Mouse (Mus musculus) intestine, embryonic 14.5 days (tissue): Measurements from ENCODE around the gene Mrps22. TPM values are rescaled to one million over a fixed set of nuclear protein-coding genes. Genes with fewer than 3 reads are reported as not detected.
A peak's percentile ranks its signal among the peaks of the same experiment; 100 is the strongest.

ENCODE experiments used
- ATAC-seq: fragments of 200-750 bp; cut with Nextera tagmentation; replicated peaks from 2 replicates; pipeline ENCODE4 v1.8.0; 2017; ENCODE audit warnings: low read depth, moderate number of reproducible peaks, moderate TSS enrichment, moderate library complexity; ENCODE audit not compliant: low FRiP score, low TSS enrichment
- DNase-seq: peaks from one replicate; pipeline ENCODE4 v3.0.0-alpha.2; 2018; ENCODE audit warnings: low spot score
- H3K27ac ChIP-seq: fragments of 300-500 bp; sonication (generic); 2 replicates; pipeline ENCODE4 v1.5.1; 2014; ENCODE audit warnings: low read depth, mild to moderate bottlenecking, control low read depth
- H3K27me3 ChIP-seq: fragments of 300-500 bp; sonication (generic); replicated peaks from 2 replicates; pipeline ENCODE4 v1.6.1; 2014; ENCODE audit warnings: low read length, control low read depth; ENCODE audit not compliant: control insufficient read depth, insufficient read depth
- H3K36me3 ChIP-seq: fragments of 300-500 bp; sonication (generic); 2 replicates; pipeline ENCODE4 v1.6.1; 2014; ENCODE audit warnings: low read length, control low read depth; ENCODE audit not compliant: control insufficient read depth, insufficient read depth
- H3K4me1 ChIP-seq: fragments of 300-500 bp; sonication (generic); replicated peaks from 2 replicates; pipeline ENCODE4 v1.6.1; 2014; ENCODE audit warnings: low read length, control low read depth, mixed read lengths; ENCODE audit not compliant: control insufficient read depth, insufficient read depth
- H3K4me2 ChIP-seq: fragments of 300-500 bp; sonication (generic); 2 replicates; pipeline ENCODE4 v1.6.1; 2014; ENCODE audit warnings: low read length
- H3K4me3 ChIP-seq: fragments of 300-500 bp; sonication (generic); 2 replicates; pipeline ENCODE4 v1.5.1; 2014; ENCODE audit warnings: low read depth, low read length, control low read depth, mixed read lengths
- H3K9ac ChIP-seq: fragments of 300-500 bp; sonication (generic); 2 replicates; pipeline ENCODE4 v1.6.1; 2014; ENCODE audit warnings: mild to moderate bottlenecking, low read length
- H3K9me3 ChIP-seq: fragments of 300-500 bp; sonication (generic); 2 replicates; pipeline ENCODE4 v1.6.1; 2016; ENCODE audit warnings: low read length, control low read depth; ENCODE audit not compliant: control insufficient read depth
- WGBS: fragments of 180-500 bp; shearing (Covaris S2); extraction: QIAGEN DNeasy Blood & Tissue Kit; methylation state at CpG from one replicate; pipeline ENCODE4 v1.1.7; 2014; 5-methylcytosine and 5-hydroxymethylcytosine counted together
- polyA plus RNA-seq: library from polyadenylated mRNA; unstranded; fragments of >200 nt; fragmentation: Nextera tagmentation; extraction: Ambion mirVana; gene quantifications from 2 replicates; pipeline ENCODE4 v1.2.1, GENCODE M21; 2014

Gene Mrps22
- polyA plus RNA-seq, 1 experiment from 2014 or later = 58.1 TPM

GRCm38 (mm10) chr9:98601837-98602359 is 438 bp upstream of the Mrps22 start:
- no peaks in the 10 kb centered on the region for H3K27me3 ChIP-seq

GRCm38 (mm10) chr9:98600094-98600493 is 1.4 kb downstream of the Mrps22 start:
- Histone ChIP-seq H3K27me3 (no peaks in the 10 kb centered on the region), H3K4me1 (peaks cover 11% of the 10 kb centered on the region; the same call in 1 of the 2 replicates), H3K4me3 (no peak overlapping the region), H3K36me3 (peaks cover 28% of the 10 kb centered on the region), H3K4me2 (no peak overlapping the region), H3K27ac (no peak overlapping the region), H3K9me3 (no peaks in the 10 kb centered on the region), H3K9ac (no peak overlapping the region)
- ATAC-seq = no peak
- WGBS = 78% methylated on average over 6 of the region's 6 CpGs
- no peak for DNase-seq

More at GRCm38 (mm10) chr9:98601837-98602359, 438 bp upstream of the Mrps22 start:
- H3K27ac ChIP-seq = no peak overlapping the region
- DNase-seq (no peak), ATAC-seq (peak; percentile 47; the same call in 1 of the 2 replicates)
- H3K4me1 ChIP-seq = peaks cover 11% of the 10 kb centered on the region; the same call in 1 of the 2 replicates
- peak overlapping the region; percentile 1; the same call in 1 of the 2 replicates for H3K9ac ChIP-seq
- peak overlapping the region; percentile 90 for H3K4me2 ChIP-seq
- H3K9me3 ChIP-seq = no peaks in the 10 kb centered on the region
- peaks cover 16% of the 10 kb centered on the region for H3K36me3 ChIP-seq
- peak overlapping the region; percentile 80 for H3K4me3 ChIP-seq
- WGBS = 53% methylated on average over 11 of the region's 11 CpGs

DNA sequence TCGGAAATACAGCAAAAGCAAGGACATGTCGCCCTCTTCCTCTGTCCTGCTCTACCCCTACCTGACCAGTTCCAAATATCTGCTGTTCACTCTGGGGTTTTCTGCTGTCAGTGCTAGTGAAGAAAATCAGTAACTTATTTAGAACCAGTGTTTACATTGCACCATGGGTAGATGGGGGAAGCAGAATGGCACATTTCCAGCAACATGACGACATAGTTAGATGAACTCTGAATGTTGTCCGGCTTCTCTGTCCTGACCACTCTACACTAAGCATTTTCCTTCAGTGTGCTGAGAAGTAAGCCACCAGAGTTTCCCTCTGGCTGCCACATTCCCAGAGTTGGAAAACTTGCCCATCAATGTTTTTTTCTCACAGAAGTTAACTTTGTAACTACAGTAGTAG is 17.6 kb downstream of the Mrps22 start:
- H3K36me3 ChIP-seq = peaks cover 93% of the 10 kb centered on the region
- no peak overlapping the region for H3K4me2 ChIP-seq
- no peak overlapping the region for H3K9ac ChIP-seq
- H3K9me3 ChIP-seq = no peaks in the 10 kb centered on the region
- no peak overlapping the region for H3K27ac ChIP-seq
- H3K4me1 ChIP-seq = no peaks in the 10 kb centered on the region
- 90% methylated on average over 4 of the region's 4 CpGs for WGBS
- H3K4me3 ChIP-seq = no peak overlapping the region
- DNase-seq = no peak
- no peak for ATAC-seq
- no peaks in the 10 kb centered on the region for H3K27me3 ChIP-seq

- H3K4me1 ChIP-seq = peaks cover 13% of the 10 kb centered on the region
- ATAC-seq (peak; percentile 99), DNase-seq (peak; percentile 99)
- H3K4me3 ChIP-seq = peak within 1 kb of the TSS; percentile 82
- H3K4me2 ChIP-seq = peak within 1 kb of the TSS; percentile 90
- under 1% methylated on average over 76 of the region's 76 CpGs for WGBS
- H3K9me3 ChIP-seq = no peaks in the 10 kb centered on the region
- peak within 1 kb of the TSS; percentile 71 for H3K27ac ChIP-seq
- peak within 1 kb of the TSS; percentile 82 for H3K9ac ChIP-seq
- H3K36me3 ChIP-seq = peaks cover 18% of the 10 kb centered on the region
- no peaks in the 10 kb centered on the region for H3K27me3 ChIP-seq
These were observed 38.0 kb downstream of the Mrps22 start, which contains the start of gene Copb2 for GRCm38 (mm10) chr9:98563137-98564126. Copb2 (plus strand) TSS chr9:98563721.

- H3K4me2 ChIP-seq = no peak overlapping the region
- no peaks in the 10 kb centered on the region for H3K9me3 ChIP-seq
- H3K27me3 ChIP-seq = no peaks in the 10 kb centered on the region
- no peaks in the 10 kb centered on the region for H3K36me3 ChIP-seq
- ATAC-seq = no peak
- WGBS = 86% methylated on average over 3 of the region's 3 CpGs
- H3K9ac ChIP-seq = no peak overlapping the region
- no peak overlapping the region for H3K4me3 ChIP-seq
- no peak overlapping the region for H3K27ac ChIP-seq
- H3K4me1 ChIP-seq = no peaks in the 10 kb centered on the region
- DNase-seq = no peak
These were observed 57.4 kb downstream of the Mrps22 start for GRCm38 (mm10) chr9:98544042-98544441.

Other genes starting within 250 kb of the Mrps22 start
- gene Rbp1, start 178.7 kb downstream of the Mrps22 start, polyA plus RNA-seq = 105 and 109 TPM in 2 replicates
- 4.3 and 8.4 TPM in 2 replicates for gene Rbp2, start 115.5 kb downstream of the Mrps22 start, polyA plus RNA-seq
- gene Copb2, start 37.9 kb downstream of the Mrps22 start, polyA plus RNA-seq = 157 and 166 TPM in 2 replicates
- not detected in 2 replicates for gene Prr23a1, start 240.8 kb upstream of the Mrps22 start, polyA plus RNA-seq